Mouse (Mus musculus) heart, adult 2 months (tissue): ENCODE measurements at regions not wholly inside any gene's neighbourhood (a gene's known extent, or its start where the extent isn't known, plus 50 kb on each side); places are given as distances from the start of the nearest gene placed in this dataset.
A peak's percentile ranks its signal among the peaks of the same experiment; 100 is the strongest.

Source experiments
- CTCF ChIP-seq: fragments of 200-600 bp; IDR thresholded peaks from 2 replicates; pipeline ENCODE4 v1.8.1; 2022; ENCODE audit warnings: antibody characterized with exemption, mild to moderate bottlenecking, moderate library complexity
- EP300 ChIP-seq: fragments of 200-500 bp; IDR thresholded peaks from 2 replicates; pipeline ENCODE4 v1.6.1; 2011; ENCODE audit warnings: low read depth, low read length, control low read depth; ENCODE audit not compliant: insufficient read depth
- POLR2A ChIP-seq: fragments of 200-500 bp; IDR thresholded peaks from 2 replicates; pipeline ENCODE4 v1.6.1; 2011; ENCODE audit warnings: mild to moderate bottlenecking, low read depth, low read length, control low read depth; ENCODE audit not compliant: insufficient read depth

GRCm38 (mm10) chr12:117451441-117451840 is 64.8 kb upstream of the Rapgef5 start:
- TF ChIP-seq CTCF = peak; percentile 76
- TF ChIP-seq POLR2A = no peak
- no peak for TF ChIP-seq EP300
